Comparison of ENCODE assay signal across 10 mouse cellular contexts in the genomic region with DNA sequence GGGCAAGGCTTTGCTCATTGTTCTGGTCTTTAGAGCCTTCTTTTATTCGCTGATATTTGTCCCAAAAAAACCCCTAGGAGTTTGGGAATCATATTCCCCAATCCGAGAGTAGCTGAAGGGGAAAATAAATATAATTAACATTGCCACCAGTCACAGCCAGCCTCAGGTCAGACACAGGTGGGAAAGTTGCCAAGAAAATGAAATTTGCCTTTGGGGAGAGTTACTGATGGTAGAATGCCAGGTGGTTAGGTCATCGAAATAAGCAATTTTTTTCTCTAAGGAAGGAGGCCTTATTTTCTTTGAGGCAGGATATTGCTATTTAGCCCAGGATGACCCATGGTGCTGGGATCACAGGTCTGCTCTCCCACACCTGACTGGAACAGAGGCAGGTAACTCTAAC. TPM values are rescaled to one million over a fixed set of nuclear protein-coding genes. Genes with fewer than 3 reads are reported as not detected.
"Had no signal": no experiment of that assay in that cellular context is flagged by ENCODE, and none has a peak within 500 bp of the region (broad histone marks: within the 10 kb centered on the region; RNA-seq: fewer than 3 reads in every experiment).

No protein-coding gene starts in this region.

- H3K27ac ChIP-seq: kidney, embryonic 15.5 days; liver, embryonic 15.5 days; lung, embryonic 15.5 days; macrophage; midbrain, embryonic 12.5 days; midbrain, embryonic 15.5 days; neural tube, embryonic 12.5 days; stomach, postnatal 0 days had no signal

- H3K36me3 ChIP-seq: kidney, embryonic 15.5 days; liver, embryonic 15.5 days; lung, embryonic 15.5 days; midbrain, embryonic 12.5 days; midbrain, embryonic 15.5 days; neural tube, embryonic 12.5 days; neural tube, embryonic 15.5 days had no signal

- ATAC-seq: midbrain, embryonic 15.5 days had no signal

- H3K4me3 ChIP-seq: midbrain, embryonic 12.5 days; midbrain, embryonic 15.5 days; neural tube, embryonic 12.5 days had no signal

- H3K9me3 ChIP-seq: kidney, embryonic 15.5 days; liver, embryonic 15.5 days; lung, embryonic 15.5 days; midbrain, embryonic 12.5 days; midbrain, embryonic 15.5 days; neural tube, embryonic 12.5 days; neural tube, embryonic 15.5 days had no signal

- H3K9ac ChIP-seq: kidney, embryonic 15.5 days; liver, embryonic 15.5 days; lung, embryonic 15.5 days; midbrain, embryonic 12.5 days; neural tube, embryonic 12.5 days; neural tube, embryonic 15.5 days had no signal

RNA-seq across cellular contexts. Expression of a gene that starts 35.3 kb away (rescaled TPM):
- total RNA-seq: megakaryocyte, adult 5-6 weeks had no signal
- polyA plus RNA-seq: midbrain, embryonic 12.5 days had no signal
